Mouse (Mus musculus) midbrain, embryonic 11.5 days (tissue): ENCODE measurements around the gene Brca1. TPM values are rescaled to one million over a fixed set of nuclear protein-coding genes. Genes with fewer than 3 reads are reported as not detected.

ENCODE experiments used
- ATAC-seq: fragments of 200-750 bp; cut with Nextera tagmentation; 2 replicates; pipeline ENCODE4 v1.8.0; 2017; ENCODE audit warnings: moderate TSS enrichment, moderate library complexity; ENCODE audit not compliant: low FRiP score
- DNase-seq: peaks from one replicate; pipeline ENCODE4 v3.0.0; 2015; ENCODE audit warnings: low spot score; ENCODE audit errors: missing footprints
- H3K27ac ChIP-seq: fragments of 300-500 bp; sonication (generic); 2 replicates; pipeline ENCODE4 v1.5.1; 2014; ENCODE audit warnings: low read depth, low read length
- H3K27me3 ChIP-seq: fragments of 300-500 bp; sonication (generic); 2 replicates; pipeline ENCODE4 v1.6.1; 2014; ENCODE audit warnings: mild to moderate bottlenecking, low read length, moderate library complexity, mixed read lengths; ENCODE audit not compliant: control insufficient read depth, insufficient read depth
- H3K36me3 ChIP-seq: fragments of 300-500 bp; sonication (generic); 2 replicates; pipeline ENCODE4 v1.6.1; 2014; ENCODE audit warnings: mild to moderate bottlenecking, low read length, moderate library complexity, mixed read lengths; ENCODE audit not compliant: control insufficient read depth, insufficient read depth
- H3K4me1 ChIP-seq: fragments of 300-500 bp; sonication (generic); 2 replicates; pipeline ENCODE4 v1.6.1; 2014; ENCODE audit warnings: low read length; ENCODE audit not compliant: control insufficient read depth, insufficient read depth
- H3K4me2 ChIP-seq: fragments of 300-500 bp; sonication (generic); 2 replicates; pipeline ENCODE4 v1.6.1; 2014; ENCODE audit warnings: mild to moderate bottlenecking, moderate library complexity
- H3K4me3 ChIP-seq: fragments of 300-500 bp; sonication (generic); 2 replicates; pipeline ENCODE4 v1.5.1; 2014; ENCODE audit warnings: low read depth, low read length
- H3K9ac ChIP-seq: fragments of 300-500 bp; sonication (generic); 2 replicates; pipeline ENCODE4 v1.6.1; 2014; ENCODE audit warnings: low read length
- H3K9me3 ChIP-seq: fragments of 300-500 bp; sonication (generic); 2 replicates; pipeline ENCODE4 v1.6.1; 2016; ENCODE audit warnings: low read length; ENCODE audit not compliant: control insufficient read depth
- whole genome bisulfite sequencing: fragments of 180-500 bp; shearing (Covaris S2); extraction: QIAGEN DNeasy Blood & Tissue Kit; methylation state at CpG from one replicate; pipeline ENCODE4 v1.1.7; 2014; 5-methylcytosine and 5-hydroxymethylcytosine counted together
- polyA plus RNA-seq: library from polyadenylated mRNA; unstranded; fragments of >200 nt; fragmentation: Nextera tagmentation; extraction: Ambion mirVana; gene quantifications from 2 replicates; pipeline ENCODE4 v1.2.1, GENCODE M21; 2014

Gene Brca1
- polyA plus RNA-seq, 1 experiment from 2014 or later: 24.5 TPM

DNA sequence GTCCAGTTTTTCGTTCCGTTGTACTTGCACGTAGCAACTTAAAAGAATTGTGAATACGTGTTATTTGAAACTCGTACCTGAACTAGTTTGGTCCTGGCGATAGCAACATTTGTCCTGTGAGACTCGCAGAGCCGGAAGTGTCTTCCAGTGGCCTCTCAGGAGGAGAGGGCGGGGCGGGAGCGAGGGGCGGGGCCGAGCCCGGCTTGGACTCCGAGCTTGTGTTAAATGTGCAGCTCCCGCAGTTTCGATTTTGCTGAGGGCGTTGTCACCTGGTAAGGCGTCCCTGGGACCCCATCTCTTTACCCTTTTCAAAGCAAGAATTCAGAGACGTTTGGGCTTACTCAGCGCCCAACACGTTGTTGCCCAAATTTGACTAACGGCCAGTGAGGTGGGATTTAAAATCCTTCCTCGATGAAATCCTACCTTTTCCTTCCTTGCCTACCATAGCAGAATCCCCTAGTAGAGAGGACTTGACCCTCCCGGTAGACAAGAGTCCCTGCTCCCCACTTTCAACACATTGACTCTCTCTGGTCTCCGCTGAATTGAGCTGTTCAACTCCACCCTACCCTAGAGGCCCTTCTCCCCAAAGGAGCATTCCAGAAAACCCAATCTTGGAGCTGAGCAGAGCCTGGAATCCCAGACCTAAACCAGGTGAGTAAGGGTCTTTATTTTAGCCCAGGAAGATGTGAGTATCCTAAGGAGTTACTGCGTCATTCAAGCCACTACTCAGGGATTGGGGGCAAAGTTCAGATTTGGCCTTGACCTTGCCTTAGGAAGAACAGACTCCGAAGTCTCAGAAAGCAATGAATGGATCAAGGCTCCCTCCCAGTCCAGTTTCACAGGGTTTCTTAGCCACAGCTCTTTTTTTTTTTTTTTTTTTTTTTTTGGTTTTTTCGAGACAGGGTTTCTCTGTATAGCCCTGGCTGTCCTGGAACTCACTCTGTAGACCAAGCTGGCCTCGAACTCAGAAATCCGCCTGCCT, 30.6 kb upstream of the Brca1 start, which contains the start of gene Tmem106a:
Gene Tmem106a, plus strand, starts transcription at position 189 of the 982 bp plus-strand sequence.
- peak; percentile 96 for DNase-seq
- 19% methylated on average over 29 of the region's 31 CpGs for WGBS
- ATAC-seq: no peak
- Histone ChIP-seq H3K4me2 (peak within 1 kb of the TSS; percentile 41), H3K4me1 (peaks cover 8% of the 10 kb centered on the region; the same call in 1 of the 2 replicates), H3K4me3 (peak within 1 kb of the TSS; percentile 22), H3K9ac (peak within 1 kb of the TSS; percentile 43), H3K36me3 (peaks cover 9% of the 10 kb centered on the region), H3K27ac (no peak within 1 kb of the TSS), H3K9me3 (no peaks in the 10 kb centered on the region), H3K27me3 (no peaks in the 10 kb centered on the region)

- 71% methylated on average over 6 of the region's 6 CpGs for WGBS
- Histone ChIP-seq H3K27ac (no peak overlapping the region), H3K4me2 (no peak overlapping the region), H3K9ac (no peak overlapping the region), H3K27me3 (no peaks in the 10 kb centered on the region), H3K9me3 (no peaks in the 10 kb centered on the region), H3K4me3 (no peak overlapping the region), H3K36me3 (peaks cover 17% of the 10 kb centered on the region), H3K4me1 (peaks cover 8% of the 10 kb centered on the region; the same call in 1 of the 2 replicates)
- DNase-seq (no peak), ATAC-seq (no peak)
Measured at GRCm38 (mm10) chr11:101581081-101581764, 29.5 kb upstream of the Brca1 start.

DNA sequence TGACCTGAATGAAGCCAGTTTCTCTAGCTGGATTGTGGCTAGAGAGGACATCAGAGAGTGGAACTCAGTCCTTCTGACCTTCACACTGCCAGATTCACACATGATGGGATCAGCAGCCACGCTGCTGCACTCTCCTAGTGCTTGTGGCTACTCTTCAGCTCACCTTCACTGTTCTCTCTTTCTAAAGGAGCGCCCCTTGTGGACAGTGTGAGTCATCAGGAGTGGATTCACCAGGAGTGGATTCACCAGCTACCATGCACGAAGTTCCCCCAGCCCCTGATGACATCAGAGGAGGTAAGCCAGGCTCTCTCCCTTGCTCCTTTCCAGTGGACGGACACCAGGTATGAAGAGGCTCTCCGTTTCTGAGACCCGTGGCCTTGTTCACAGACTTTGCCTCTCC, 24.4 kb upstream of the Brca1 start:
- DNase-seq (peak; percentile 81), ATAC-seq (no peak)
- Histone ChIP-seq H3K4me1 (no peaks in the 10 kb centered on the region), H3K27ac (no peak overlapping the region), H3K27me3 (no peaks in the 10 kb centered on the region), H3K36me3 (peaks cover 38% of the 10 kb centered on the region), H3K4me2 (no peak overlapping the region), H3K4me3 (no peak overlapping the region), H3K9me3 (no peaks in the 10 kb centered on the region), H3K9ac (no peak overlapping the region)
- WGBS: 72% methylated on average over 6 of the region's 6 CpGs

DNA sequence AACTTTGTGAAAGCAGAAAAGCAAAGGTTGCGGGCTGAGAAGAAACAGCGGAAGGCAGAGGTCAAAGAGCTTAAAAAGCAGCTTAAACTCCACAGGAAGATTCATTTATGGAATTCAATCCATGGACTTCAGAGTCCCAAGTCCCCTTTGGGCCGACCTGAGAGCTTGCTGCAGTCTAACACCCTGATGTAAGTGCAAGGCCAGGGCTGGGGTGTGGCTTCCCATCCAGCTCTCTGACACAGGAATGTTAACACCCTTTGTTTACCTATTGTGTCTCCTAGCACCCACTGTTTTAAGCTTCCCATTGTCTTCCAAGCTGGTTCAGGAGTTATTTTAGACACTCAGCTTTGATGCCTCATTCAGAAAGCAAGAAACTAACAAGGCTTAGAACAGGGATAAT, 16.7 kb upstream of the Brca1 start:
- no peak for DNase-seq
- Histone ChIP-seq H3K27ac (no peak overlapping the region), H3K27me3 (no peaks in the 10 kb centered on the region), H3K36me3 (peaks cover 56% of the 10 kb centered on the region), H3K4me3 (no peak overlapping the region), H3K9me3 (no peaks in the 10 kb centered on the region), H3K4me1 (no peaks in the 10 kb centered on the region), H3K9ac (no peak overlapping the region), H3K4me2 (no peak overlapping the region)
- 72% methylated on average over 3 of the region's 3 CpGs for WGBS
- ATAC-seq: no peak

- Histone ChIP-seq H3K9ac (no peak overlapping the region), H3K4me3 (no peak overlapping the region), H3K27ac (no peak overlapping the region), H3K4me1 (no peaks in the 10 kb centered on the region), H3K4me2 (no peak overlapping the region), H3K27me3 (no peaks in the 10 kb centered on the region), H3K9me3 (no peaks in the 10 kb centered on the region), H3K36me3 (peaks cover 23% of the 10 kb centered on the region)
- ATAC-seq: no peak
- DNase-seq: peak; percentile 92
- WGBS: 40% methylated on average over 5 of the region's 5 CpGs
Measured at GRCm38 (mm10) chr11:101562391-101562790, 10.6 kb upstream of the Brca1 start.

- Histone ChIP-seq H3K4me1 (peaks cover 14% of the 10 kb centered on the region), H3K36me3 (0 out of 2 replicates have a peak, but pooled peaks cover 5% of the 10 kb centered on the region), H3K9ac (no peak overlapping the region), H3K4me3 (no peak overlapping the region), H3K4me2 (no peak overlapping the region), H3K27ac (no peak overlapping the region), H3K27me3 (no peaks in the 10 kb centered on the region), H3K9me3 (no peaks in the 10 kb centered on the region)
- WGBS: 91% methylated on average over 2 of the region's 2 CpGs
- ATAC-seq (no peak), DNase-seq (no peak)
Measured at GRCm38 (mm10) chr11:101556954-101557353, 5.2 kb upstream of the Brca1 start.

- Histone ChIP-seq H3K4me1 (peaks cover 14% of the 10 kb centered on the region), H3K27me3 (no peaks in the 10 kb centered on the region), H3K9me3 (no peaks in the 10 kb centered on the region), H3K36me3 (0 out of 2 replicates have a peak, but pooled peaks cover 5% of the 10 kb centered on the region), H3K4me3 (no peak overlapping the region), H3K9ac (no peak overlapping the region), H3K4me2 (no peak overlapping the region), H3K27ac (no peak overlapping the region)
- no peak for DNase-seq
- ATAC-seq: no peak
- WGBS: 93% methylated on average over 7 of the region's 7 CpGs
Measured at GRCm38 (mm10) chr11:101556541-101556940, 4.8 kb upstream of the Brca1 start.

- ATAC-seq: no peak
- Histone ChIP-seq H3K9ac (peak overlapping the region; percentile 83), H3K9me3 (no peaks in the 10 kb centered on the region), H3K27me3 (no peaks in the 10 kb centered on the region), H3K4me1 (peaks cover 24% of the 10 kb centered on the region), H3K4me2 (peak overlapping the region; percentile 76), H3K36me3 (0 out of 2 replicates have a peak, but pooled peaks cover 5% of the 10 kb centered on the region), H3K4me3 (peak overlapping the region; percentile 80), H3K27ac (no peak overlapping the region)
- WGBS: 27% methylated on average over 8 of the region's 8 CpGs
- no peak for DNase-seq
Measured at GRCm38 (mm10) chr11:101553354-101553930, 1.7 kb upstream of the Brca1 start.
